Comparison of ENCODE assay signal across 19 mouse cellular contexts in genomic region chr19:45918406-45918805, GRCm38 (mm10).
A peak's percentile ranks its signal among the peaks of the same experiment; 100 is the strongest.
DNase-seq lines count a peak whose midpoint lies in the region; TF ChIP-seq lines count a peak whose summit lies in the region.
"Had no signal": no experiment of that assay in that cellular context is flagged by ENCODE, and none has a peak within 500 bp of the region (broad histone marks: within the 10 kb centered on the region; RNA-seq: fewer than 3 reads in every experiment).

No protein-coding gene starts in this region.

- intact Hi-C loops in left cerebral cortex, postnatal 4 days (cut with DNase I): no loop called here

- peak; percentile 50 to 58 for DNase-seq in frontal cortex, adult 2 months (ENCODE audit: extremely low spot score in 1 of 2, low spot score in 1 of 2)
- no peak for DNase-seq in frontal cortex, postnatal 14 days (ENCODE audit: low spot score in 2 of 2)
- peak; percentile 16 to 40 for DNase-seq in left cerebral cortex, adult 18-20 months (ENCODE audit: low spot score in 2 of 2)
- no peak for DNase-seq in left cerebral cortex, postnatal 4 days
- peak; percentile 71 for DNase-seq in brain, adult 2 months (ENCODE audit: low read depth, low spot score)
- DNase-seq in brain, embryonic 14.5 days (ENCODE audit: low read depth): peak; percentile 25
- no peak for DNase-seq in yolk sac, embryonic 10.5 days (ENCODE audit: low spot score)
- no peak for DNase-seq in kidney, postnatal 14 days
- DNase-seq: adrenal gland, postnatal 25 days; B cell, adult 2 months; cerebellum, adult 2 months; cerebellum, postnatal 25 days; gastrocnemius, postnatal 25 days; heart, adult 18-20 months; heart, postnatal 36 days; kidney, adult 11 months; kidney, postnatal 36 days; liver, postnatal 0 days; lung, postnatal 36 days had no signal

- no peak for TF ChIP-seq CTCF in brain, embryonic 14.5 days (IDR thresholded peaks at IDR 0.05; ENCODE audit: borderline replicate concordance, extremely low read depth, insufficient read depth, insufficient read length)

- no peak for TF ChIP-seq POLR2A in brain, embryonic 14.5 days (IDR thresholded peaks at IDR 0.05; ENCODE audit: borderline replicate concordance, extremely low read depth, insufficient read depth, insufficient read length, poor library complexity, severe bottlenecking)

Comparison
In these comparisons a context has a peak if more than half of its experiments do, and no peak if none do; other contexts are left out.
1. DNase-seq: peak in frontal cortex, adult 2 months (2 of 2), left cerebral cortex, adult 18-20 months (2 of 2), brain, adult 2 months (single experiment) and brain, embryonic 14.5 days (single experiment); none in frontal cortex, postnatal 14 days (0 of 2), left cerebral cortex, postnatal 4 days (single experiment), yolk sac, embryonic 10.5 days (single experiment) and kidney, postnatal 14 days (single experiment).